In genomic region chr2:60377260-60377659, GRCm38 (mm10) we compare ENCODE assay signal across 24 mouse cellular contexts.
"Had no signal": no experiment of that assay in that cellular context is flagged by ENCODE, and none has a peak within 500 bp of the region (broad histone marks: within the 10 kb centered on the region; RNA-seq: fewer than 3 reads in every experiment).

No protein-coding gene starts in this region.

- H3K36me3 ChIP-seq: heart, embryonic 13.5 days; heart, embryonic 15.5 days; hindbrain, embryonic 13.5 days; hindbrain, embryonic 15.5 days; kidney, embryonic 15.5 days; limb, embryonic 13.5 days; limb, embryonic 15.5 days; liver, embryonic 12.5 days had no signal

- H3K27ac ChIP-seq: gastrocnemius, adult 2 months; heart, adult 2 months; heart, embryonic 13.5 days; heart, embryonic 15.5 days; hindbrain, embryonic 13.5 days; hindbrain, embryonic 15.5 days; hindbrain, postnatal 0 days; kidney, embryonic 15.5 days; kidney, postnatal 0 days; limb, embryonic 13.5 days; limb, embryonic 15.5 days; liver, embryonic 12.5 days had no signal

- H3K4me1 ChIP-seq: heart, embryonic 15.5 days; hindbrain, embryonic 13.5 days; hindbrain, embryonic 15.5 days; limb, embryonic 13.5 days; limb, embryonic 15.5 days; liver, embryonic 12.5 days had no signal

- H3K9me3 ChIP-seq: heart, embryonic 13.5 days; heart, embryonic 15.5 days; hindbrain, embryonic 13.5 days; hindbrain, embryonic 15.5 days; kidney, embryonic 15.5 days; limb, embryonic 13.5 days; limb, embryonic 15.5 days; liver, embryonic 12.5 days had no signal

- DNase-seq: gastrocnemius, adult 2 months; gastrocnemius, postnatal 10 days; gastrocnemius, postnatal 36 days; heart, adult 2 months; heart, postnatal 14 days; heart, postnatal 36 days; kidney, adult 11 months; kidney, adult 2 months; kidney, adult 9 months; kidney, postnatal 14 days; kidney, postnatal 36 days; layer of hippocampus, adult 9-11 months; layer of hippocampus, postnatal 36 days; left cerebral cortex, postnatal 4 days had no signal

- H3K27me3 ChIP-seq: heart, embryonic 13.5 days; heart, embryonic 15.5 days; limb, embryonic 13.5 days had no signal

- H3K4me3 ChIP-seq: gastrocnemius, adult 2 months; heart, adult 2 months; heart, embryonic 13.5 days; heart, embryonic 15.5 days; hindbrain, embryonic 13.5 days; hindbrain, embryonic 15.5 days; kidney, embryonic 15.5 days; limb, embryonic 13.5 days; limb, embryonic 15.5 days; liver, embryonic 12.5 days had no signal
